Mouse (Mus musculus) myocyte (in vitro differentiated cells): ENCODE data around the gene Farsb. TPM values are rescaled to one million over a fixed set of nuclear protein-coding genes. Genes with fewer than 3 reads are reported as not detected.

Experiments
- H3K27me3 ChIP-seq: one replicate; pipeline ENCODE4 v1.6.1; 2011; ENCODE audit not compliant: control insufficient read depth, insufficient read depth, insufficient read length
- H3K36me3 ChIP-seq: one replicate; pipeline ENCODE4 v1.6.1; 2011; ENCODE audit not compliant: control insufficient read depth, insufficient read depth
- H3K4me2 ChIP-seq: one replicate; pipeline ENCODE4 v1.6.1; 2011; ENCODE audit warnings: low read depth, control low read depth
- H3K4me3 ChIP-seq: one replicate; pipeline ENCODE4 v1.5.1; 2011; ENCODE audit warnings: mild to moderate bottlenecking, control low read depth, moderate library complexity
- H3K79me2 ChIP-seq: one replicate; pipeline ENCODE4 v1.6.1; 2011; ENCODE audit not compliant: control insufficient read depth, insufficient read depth
- H3ac ChIP-seq: one replicate; pipeline ENCODE4 v1.6.1; 2011; ENCODE audit not compliant: control insufficient read depth, insufficient read length
- CEBPB ChIP-seq: IDR thresholded peaks from 2 replicates; pipeline ENCODE4 v1.6.1; 2011; ENCODE audit warnings: mild to moderate bottlenecking, moderate library complexity; ENCODE audit not compliant: poor library complexity, insufficient read depth, severe bottlenecking
- E2F4 ChIP-seq: IDR thresholded peaks from one replicate; pipeline ENCODE4 v1.6.1; 2011; ENCODE audit warnings: mild to moderate bottlenecking, control low read depth, moderate library complexity; ENCODE audit not compliant: insufficient read depth
- MAX ChIP-seq: IDR thresholded peaks from one replicate; pipeline ENCODE4 v1.6.1; 2011; ENCODE audit warnings: low read depth, mild to moderate bottlenecking, control low read depth
- MYOD1 ChIP-seq, 3 experiments: IDR thresholded peaks; one replicate each; pipeline ENCODE4 v1.6.1; 2011; ENCODE audit warnings: control low read depth in 2 of 3, low read depth in 2 of 3, mild to moderate bottlenecking in 2 of 3, moderate library complexity in 1 of 3; ENCODE audit not compliant: insufficient read length in 2 of 3, control insufficient read depth in 1 of 3
- MYOG ChIP-seq, 3 experiments: IDR thresholded peaks; one replicate each; pipeline ENCODE4 v1.6.1; 2011; ENCODE audit warnings: control low read depth in 2 of 3, low read depth in 2 of 3, mild to moderate bottlenecking in 2 of 3; ENCODE audit not compliant: insufficient read length in 2 of 3, control insufficient read depth in 1 of 3, insufficient read depth in 1 of 3
- POLR2A ChIP-seq: IDR thresholded peaks from one replicate; pipeline ENCODE4 v1.6.1; 2011; ENCODE audit warnings: low read depth, mild to moderate bottlenecking, control low read depth, moderate library complexity; ENCODE audit not compliant: insufficient read length
- POLR2AphosphoS2 ChIP-seq: IDR thresholded peaks from one replicate; pipeline ENCODE4 v1.6.1; 2011; ENCODE audit warnings: low read depth, control low read depth; ENCODE audit not compliant: insufficient read length
- REST ChIP-seq: IDR thresholded peaks from one replicate; pipeline ENCODE4 v1.6.1; 2011; ENCODE audit warnings: mild to moderate bottlenecking, control low read depth, moderate library complexity; ENCODE audit not compliant: insufficient read depth, insufficient read length
- SRF ChIP-seq: IDR thresholded peaks from one replicate; pipeline ENCODE4 v1.6.1; 2011; ENCODE audit warnings: low read depth; ENCODE audit not compliant: control insufficient read depth, insufficient read length
- TCF12 ChIP-seq: IDR thresholded peaks from one replicate; pipeline ENCODE4 v1.6.1; 2011; ENCODE audit warnings: mild to moderate bottlenecking, control low read depth; ENCODE audit not compliant: poor library complexity, insufficient read depth, severe bottlenecking
- TCF3 ChIP-seq: IDR thresholded peaks from one replicate; pipeline ENCODE4 v1.6.1; 2011; ENCODE audit warnings: low read depth, control low read depth; ENCODE audit not compliant: insufficient read length
- USF1 ChIP-seq: IDR thresholded peaks from one replicate; pipeline ENCODE4 v1.6.1; 2011; ENCODE audit warnings: low read depth, mild to moderate bottlenecking, control low read depth, moderate library complexity
- polyA plus RNA-seq: library from polyadenylated mRNA; unstranded; fragments of >200 nt; fragmentation: generic; extraction: Trizol; gene quantifications from one replicate; pipeline ENCODE4 v1.2.1, GENCODE M21; 2012; ENCODE audit warnings: missing spikeins

Farsb gene
- polyA plus RNA-seq, 1 experiment = 77.5 TPM

DNA sequence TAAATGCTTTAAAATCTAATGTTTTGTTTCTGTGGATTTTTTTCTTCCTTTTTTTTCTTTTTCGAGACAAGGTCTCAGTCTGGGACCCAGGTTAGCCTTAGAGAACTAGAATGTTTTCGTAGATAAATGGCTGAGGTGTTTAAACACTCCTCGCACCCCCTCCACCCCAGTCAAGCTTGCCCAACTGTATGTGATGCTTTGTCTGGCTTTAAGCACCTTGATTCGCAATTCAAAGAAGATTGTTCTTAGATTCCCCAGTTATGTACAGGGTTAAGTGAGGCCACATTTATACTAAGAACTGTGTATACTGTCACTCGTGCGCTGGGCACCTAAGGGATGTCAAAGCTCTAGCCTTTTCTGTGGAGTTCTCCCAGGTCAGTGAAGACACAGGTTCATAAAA is 68.4 kb downstream of the Farsb start:
- H3K4me3 ChIP-seq = no peak overlapping the region
- peaks cover 33% of the 10 kb centered on the region for H3K36me3 ChIP-seq
- no peaks in the 10 kb centered on the region for H3K27me3 ChIP-seq
- H3K79me2 ChIP-seq = no peaks in the 10 kb centered on the region
- H3K4me2 ChIP-seq = no peak overlapping the region
- TF ChIP-seq REST (no peak), TCF3 (no peak), POLR2AphosphoS2 (no peak), MAX (no peak), TCF12 (no peak), CEBPB (no peak), MYOG (IDR thresholded peaks at IDR 0.05; ENCODE audit: control insufficient read depth in 1 of 3, insufficient read depth in 1 of 3, insufficient read length in 2 of 3, low read depth in 2 of 3) (no peak), SRF (no peak), E2F4 (no peak), MYOD1 (IDR thresholded peaks at IDR 0.05; ENCODE audit: control insufficient read depth in 1 of 3, insufficient read length in 2 of 3, low read depth in 2 of 3) (no peak), USF1 (no peak), POLR2A (no peak)
- H3ac ChIP-seq = no peak overlapping the region

DNA sequence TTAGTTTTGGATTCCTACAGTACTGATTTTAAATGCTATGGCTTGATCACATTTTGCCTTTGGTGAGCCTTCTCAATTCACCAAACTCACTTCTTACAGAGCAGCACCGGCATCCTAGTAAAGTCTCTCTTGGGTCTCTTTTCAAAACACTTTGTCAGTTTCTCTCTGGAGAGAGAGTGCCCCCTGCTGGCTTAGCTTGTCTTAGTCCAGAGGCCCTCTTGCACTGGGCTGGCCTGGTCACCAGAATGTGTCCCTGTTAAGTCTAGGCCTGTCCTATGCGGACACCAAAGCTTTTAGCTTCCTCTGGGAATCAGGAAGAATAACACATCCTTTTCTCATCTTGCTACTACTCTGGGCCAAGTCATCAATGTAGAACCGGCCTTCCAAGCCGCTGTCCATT is 69.1 kb downstream of the Farsb start:
- Histone ChIP-seq H3K27me3 (no peaks in the 10 kb centered on the region), H3K4me3 (no peak overlapping the region), H3K79me2 (no peaks in the 10 kb centered on the region), H3ac (no peak overlapping the region), H3K4me2 (no peak overlapping the region), H3K36me3 (peaks cover 26% of the 10 kb centered on the region)
- TF ChIP-seq POLR2AphosphoS2 = no peak
- TF ChIP-seq TCF3 = no peak
- TF ChIP-seq REST = no peak
- TF ChIP-seq CEBPB = no peak
- TF ChIP-seq MYOG (IDR thresholded peaks at IDR 0.05; ENCODE audit: control insufficient read depth in 1 of 3, insufficient read depth in 1 of 3, insufficient read length in 2 of 3, low read depth in 2 of 3) = no peak
- TF ChIP-seq MYOD1 (IDR thresholded peaks at IDR 0.05; ENCODE audit: control insufficient read depth in 1 of 3, insufficient read length in 2 of 3, low read depth in 2 of 3) = no peak
- no peak for TF ChIP-seq E2F4
- no peak for TF ChIP-seq POLR2A
- no peak for TF ChIP-seq MAX
- no peak for TF ChIP-seq SRF
- TF ChIP-seq USF1 = no peak
- TF ChIP-seq TCF12 = no peak

- H3K4me2 ChIP-seq = no peak overlapping the region
- H3K27me3 ChIP-seq = no peaks in the 10 kb centered on the region
- no peaks in the 10 kb centered on the region for H3K79me2 ChIP-seq
- peaks cover 8% of the 10 kb centered on the region for H3K36me3 ChIP-seq
- no peak overlapping the region for H3ac ChIP-seq
- H3K4me3 ChIP-seq = no peak overlapping the region
- no peak for TF ChIP-seq POLR2A
- no peak for TF ChIP-seq CEBPB
- TF ChIP-seq TCF3 = no peak
- TF ChIP-seq TCF12 = no peak
- no peak for TF ChIP-seq E2F4
- TF ChIP-seq MYOG (IDR thresholded peaks at IDR 0.05; ENCODE audit: control insufficient read depth in 1 of 3, insufficient read depth in 1 of 3, insufficient read length in 2 of 3, low read depth in 2 of 3) = no peak
- no peak for TF ChIP-seq MYOD1 (IDR thresholded peaks at IDR 0.05; ENCODE audit: control insufficient read depth in 1 of 3, insufficient read length in 2 of 3, low read depth in 2 of 3)
- no peak for TF ChIP-seq MAX
- no peak for TF ChIP-seq REST
- TF ChIP-seq SRF = no peak
- TF ChIP-seq POLR2AphosphoS2 = no peak
- no peak for TF ChIP-seq USF1
These were observed 71.4 kb downstream of the Farsb start for GRCm38 (mm10) chr1:78417154-78417911.

- no peaks in the 10 kb centered on the region for H3K27me3 ChIP-seq
- H3ac ChIP-seq = no peak overlapping the region
- TF ChIP-seq E2F4 = no peak
- no peak for TF ChIP-seq TCF3
- no peak for TF ChIP-seq TCF12
- no peak for TF ChIP-seq SRF
- no peak for TF ChIP-seq CEBPB
- TF ChIP-seq REST = no peak
- TF ChIP-seq POLR2AphosphoS2 = no peak
- TF ChIP-seq MYOD1 (IDR thresholded peaks at IDR 0.05; ENCODE audit: control insufficient read depth in 1 of 3, insufficient read length in 2 of 3, low read depth in 2 of 3) = no peak
- no peak for TF ChIP-seq USF1
- no peak for TF ChIP-seq MYOG (IDR thresholded peaks at IDR 0.05; ENCODE audit: control insufficient read depth in 1 of 3, insufficient read depth in 1 of 3, insufficient read length in 2 of 3, low read depth in 2 of 3)
- H3K4me2 ChIP-seq = no peak overlapping the region
- H3K4me3 ChIP-seq = no peak overlapping the region
- H3K79me2 ChIP-seq = no peaks in the 10 kb centered on the region
- H3K36me3 ChIP-seq = peaks cover 8% of the 10 kb centered on the region
These were observed 74.3 kb downstream of the Farsb start for GRCm38 (mm10) chr1:78414421-78414820.
